Mouse (Mus musculus) liver, embryonic 14.5 days (tissue): ENCODE measurements around the gene Xylt1.

Source experiments
- CTCF ChIP-seq: IDR thresholded peaks from 2 replicates; pipeline ENCODE4 v1.5.1; 2016; ENCODE audit warnings: antibody characterized with exemption, low read depth, control low read depth
- EP300 ChIP-seq: IDR thresholded peaks from 2 replicates; pipeline ENCODE4 v1.6.1; 2016; ENCODE audit warnings: antibody characterized with exemption, low read depth

DNA sequence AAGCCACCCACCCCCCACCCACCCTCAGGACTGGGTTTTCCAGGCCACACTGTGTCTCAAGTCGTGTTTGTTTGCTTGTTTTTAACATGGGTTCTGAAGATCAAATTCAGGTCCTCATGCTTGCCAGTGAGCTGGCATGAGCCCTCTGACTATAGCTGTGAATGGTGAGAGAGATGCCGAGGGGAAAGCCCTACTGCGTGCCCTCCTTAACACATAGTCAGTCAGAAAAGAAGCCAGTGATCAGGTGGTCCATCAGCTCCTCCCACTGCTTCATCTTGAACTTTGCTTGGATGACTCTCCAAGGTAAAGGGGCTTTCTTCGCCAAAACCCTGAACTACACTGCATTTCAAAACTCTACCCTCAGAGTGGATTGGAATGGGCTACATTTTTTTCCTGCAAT is 183.8 kb downstream of the Xylt1 start:
- TF ChIP-seq CTCF: no peak
- no peak for TF ChIP-seq EP300
